Mouse (Mus musculus) kidney, adult 2 months (tissue): ENCODE results near the gene Oas1g.

Experiments
- CTCF ChIP-seq: fragments of 200-500 bp; conservative IDR thresholded peaks from 2 replicates; pipeline ENCODE4 v1.5.1; 2011; ENCODE audit warnings: low read depth, mild to moderate bottlenecking, control low read depth, low read length, moderate library complexity, mixed read lengths; ENCODE audit not compliant: insufficient read depth, insufficient read length
- POLR2A ChIP-seq: fragments of 200-500 bp; IDR thresholded peaks from one replicate; pipeline ENCODE4 v1.6.1; 2011; ENCODE audit warnings: low read depth, low read length, control low read depth

DNA sequence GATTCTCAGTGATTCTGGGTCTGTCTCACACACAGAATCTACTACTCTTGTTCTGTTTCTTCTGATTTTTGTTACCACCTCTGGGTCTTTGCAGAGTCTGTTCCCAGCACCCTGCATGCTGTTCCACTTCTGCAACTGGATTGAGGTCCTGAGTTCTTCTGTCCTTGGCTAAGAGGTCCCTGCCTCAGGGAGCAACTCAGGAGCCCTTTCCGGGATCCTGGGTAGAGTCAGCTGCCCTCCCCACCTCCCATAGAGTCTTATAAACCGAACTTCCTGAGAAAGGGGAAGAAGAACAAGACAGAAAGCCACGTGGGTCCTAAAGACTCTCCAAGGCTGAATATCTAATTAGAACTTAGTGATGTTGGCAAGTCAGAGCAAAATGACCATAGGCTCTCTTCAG is 3.6 kb upstream of the Oas1g start:
- no peak for TF ChIP-seq CTCF
- no peak for TF ChIP-seq POLR2A
